Mouse (Mus musculus): Measurements from ENCODE around the gene Eml5.

The Eml5 gene

GRCm38 (mm10) chr12:98834879-98835278 lies 66.4 kb downstream of the Eml5 start:
- in situ Hi-C loops (cut with MboI, MseI) = no loop called here

DNA sequence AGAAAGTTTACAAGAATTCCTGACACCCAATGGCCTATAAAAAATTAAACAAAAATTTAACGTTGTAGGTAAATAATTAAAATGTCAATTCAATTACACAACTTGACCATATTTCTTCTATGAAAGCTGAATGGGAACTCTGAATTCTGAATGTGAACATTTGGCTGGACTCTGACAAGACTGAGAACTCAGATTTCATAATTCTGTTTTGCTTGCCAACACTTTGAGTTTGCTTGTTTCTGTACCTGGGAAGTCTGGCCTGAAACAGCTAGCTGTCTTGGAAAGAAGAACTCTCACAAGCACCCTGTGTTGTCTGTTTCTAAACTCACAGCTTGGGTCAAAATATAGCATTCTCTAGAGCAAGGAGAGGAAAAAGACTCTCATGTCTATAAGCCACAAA lies 67.4 kb downstream of the Eml5 start:
- in situ Hi-C loops (cut with MboI, MseI) = no loop called here

GRCm38 (mm10) chr12:98832929-98833598 lies 68.2 kb downstream of the Eml5 start:
- in situ Hi-C loops (cut with MboI, MseI) = no loop called here

- in situ Hi-C loops (cut with MboI, MseI) = no loop called here
These were observed 70.2 kb downstream of the Eml5 start for GRCm38 (mm10) chr12:98831122-98831521.

DNA sequence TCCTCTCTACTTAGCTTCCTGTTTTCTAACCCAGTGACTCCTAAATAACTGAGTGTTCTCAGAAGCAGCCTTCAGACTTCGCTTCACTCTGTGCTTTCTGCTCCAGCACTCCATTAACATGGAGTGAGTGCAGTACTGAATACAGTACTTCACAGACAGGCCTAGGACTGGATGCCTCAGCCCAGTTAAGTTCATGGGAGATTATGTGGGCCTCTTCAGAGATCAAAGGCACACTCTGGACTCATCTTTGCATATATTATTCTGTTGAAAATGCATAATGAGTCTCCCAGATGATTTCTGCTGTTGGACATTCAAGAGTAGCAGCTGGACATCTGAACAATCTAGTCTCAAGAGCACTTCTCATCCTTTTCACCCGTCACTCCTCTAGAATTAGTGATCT lies 80.5 kb downstream of the Eml5 start:
- in situ Hi-C loops (cut with MboI, MseI) = no loop called here

DNA sequence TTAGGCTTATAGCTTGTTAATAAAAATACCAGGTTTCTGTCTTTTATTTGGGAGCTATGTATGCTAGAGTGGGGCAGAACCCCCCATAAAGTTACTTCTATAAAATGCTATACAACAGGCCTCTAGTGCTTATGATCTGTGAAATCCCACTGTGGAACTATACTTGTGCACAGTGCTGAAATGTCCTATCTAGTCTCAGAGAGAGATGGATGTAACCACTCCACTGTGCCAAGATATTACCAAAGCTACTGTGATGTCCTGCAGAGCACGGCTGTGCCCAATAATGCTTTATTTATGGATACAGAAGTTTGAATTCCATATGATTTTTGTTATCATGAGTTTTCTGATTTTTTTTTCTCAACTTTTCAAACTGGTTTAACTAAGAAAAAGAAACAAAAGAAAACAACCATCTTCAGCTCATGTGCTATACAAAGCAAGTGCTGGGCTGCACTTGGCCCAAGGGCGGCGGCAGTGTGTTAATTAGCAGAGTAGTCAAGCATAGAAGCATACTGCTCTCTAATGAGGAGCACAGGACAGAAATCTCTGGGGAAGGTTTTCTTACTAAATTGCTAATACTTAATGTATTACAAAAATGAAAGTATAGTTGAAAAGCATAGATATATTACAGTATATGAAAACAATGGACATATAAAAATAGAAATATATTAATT lies 97.1 kb downstream of the Eml5 start:
- in situ Hi-C loops (cut with MboI, MseI) = no loop called here

DNA sequence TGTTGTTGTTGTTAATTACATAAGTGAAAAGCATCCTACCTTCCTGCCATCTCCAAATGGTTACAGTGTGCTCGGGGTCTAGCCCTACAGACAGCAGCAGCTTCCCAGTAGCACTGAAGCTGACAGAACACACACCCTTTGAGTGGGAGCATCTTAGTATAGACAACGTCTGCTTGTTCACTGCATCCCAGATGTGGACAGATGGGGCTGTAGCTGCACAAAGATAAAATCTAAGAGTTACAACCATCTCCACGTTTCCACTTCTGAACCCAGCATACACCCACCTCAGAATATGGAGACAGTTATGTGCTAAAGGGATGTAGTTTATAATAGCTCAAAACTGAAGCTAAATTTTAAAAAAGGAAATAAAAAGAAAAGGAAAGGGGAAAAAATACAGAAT lies 99.0 kb downstream of the Eml5 start:
- in situ Hi-C loops (cut with MboI, MseI) = no loop called here

DNA sequence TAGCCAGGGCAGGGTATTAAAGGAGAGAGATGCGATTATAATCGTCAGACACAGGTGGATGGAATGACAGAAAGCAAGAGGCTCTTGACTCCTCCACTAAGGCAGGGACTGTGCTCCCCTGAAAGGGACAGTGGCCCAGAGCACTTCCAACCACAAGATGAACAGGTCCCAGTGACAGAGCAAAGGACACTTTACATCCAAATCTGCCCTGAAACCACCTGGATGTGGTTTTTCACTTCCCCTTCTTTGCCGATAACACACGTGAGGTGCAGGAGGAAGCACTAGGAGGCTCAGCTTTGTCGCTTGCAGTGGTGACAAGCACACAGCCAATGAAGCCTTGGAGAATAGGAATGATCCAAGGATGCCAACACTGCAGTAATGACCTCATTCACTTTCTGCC lies 101.0 kb downstream of the Eml5 start:
- in situ Hi-C loops (cut with MboI, MseI) = no loop called here

GRCm38 (mm10) chr12:98795731-98796318 lies 105.5 kb downstream of the Eml5 start:
- in situ Hi-C loops (cut with MboI, MseI) = no loop called here

DNA sequence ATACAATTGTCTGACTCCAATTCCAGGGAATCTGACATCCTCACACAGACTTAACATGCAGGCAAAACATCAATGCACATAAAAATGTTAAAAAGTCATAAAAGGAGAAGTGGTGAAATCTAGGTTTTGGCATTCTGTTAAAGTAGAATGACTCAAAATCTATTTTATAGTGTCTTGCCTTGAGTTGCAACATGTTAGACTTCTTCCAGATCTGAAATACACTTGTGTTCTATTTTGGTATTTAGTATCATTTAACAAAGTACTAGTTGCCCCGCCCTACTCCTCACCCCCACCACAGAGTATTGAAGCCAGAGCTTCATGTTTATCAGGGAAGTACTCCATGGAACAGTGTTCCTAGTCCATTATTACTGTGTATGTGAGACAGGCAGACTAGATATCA lies 117.0 kb downstream of the Eml5 start:
- in situ Hi-C loops (cut with MboI, MseI) = no loop called here

GRCm38 (mm10) chr12:98779148-98779547 lies 122.1 kb downstream of the Eml5 start:
- in situ Hi-C loops (cut with MboI, MseI) = no loop called here

GRCm38 (mm10) chr12:98777509-98777908 lies 123.8 kb downstream of the Eml5 start:
- in situ Hi-C loops (cut with MboI, MseI) = no loop called here

DNA sequence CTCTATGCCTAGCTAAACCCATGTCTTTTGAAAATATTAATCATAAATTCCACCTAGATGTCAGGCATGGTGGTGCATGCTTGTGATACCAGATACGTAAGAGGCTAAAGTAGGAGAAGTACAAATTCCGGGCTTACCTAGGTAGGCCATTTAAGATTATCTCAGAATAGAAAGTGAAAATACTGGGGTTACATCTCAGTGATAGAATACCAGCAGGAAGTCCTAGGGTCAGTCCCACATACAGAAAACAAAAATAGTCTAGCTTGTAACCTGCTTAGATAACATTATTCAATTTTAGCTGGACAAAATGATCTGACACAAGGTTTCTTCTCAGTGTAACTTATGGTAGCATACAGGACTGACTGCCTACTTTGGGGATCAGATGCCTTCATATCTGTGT lies 135.0 kb downstream of the Eml5 start:
- in situ Hi-C loops (cut with MboI, MseI) = no loop called here

DNA sequence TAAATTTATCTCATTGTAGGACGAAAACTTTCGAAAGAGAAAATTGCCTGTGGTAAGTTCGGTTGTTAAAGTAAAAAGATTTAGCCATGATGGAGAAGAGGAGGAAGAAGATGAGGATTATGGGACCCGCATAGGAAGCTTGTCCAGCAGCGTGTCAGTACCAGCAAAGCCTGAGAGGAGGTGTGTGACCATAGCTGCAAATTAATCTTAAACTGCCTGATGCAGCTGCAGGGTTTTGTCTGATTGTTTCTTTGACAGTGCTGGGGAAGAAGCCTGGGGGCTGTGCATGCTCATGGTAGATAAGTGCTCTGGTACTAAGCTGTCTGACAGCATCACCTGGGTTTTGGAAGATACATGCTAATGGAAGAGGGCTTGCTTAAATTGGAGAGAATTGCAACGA lies 141.6 kb downstream of the Eml5 start:
- in situ Hi-C loops (cut with MboI, MseI) = no loop called here

GRCm38 (mm10) chr12:98757636-98758035 lies 143.6 kb downstream of the Eml5 start:
- in situ Hi-C loops (cut with MboI, MseI) = no loop called here

GRCm38 (mm10) chr12:98747380-98747753 lies 153.9 kb downstream of the Eml5 start:
- in situ Hi-C loops (cut with MboI, MseI) = loop anchor here (25.0 kb wide), 1 partner anchor 460 kb away; no protein-coding TSS in a partner anchor

DNA sequence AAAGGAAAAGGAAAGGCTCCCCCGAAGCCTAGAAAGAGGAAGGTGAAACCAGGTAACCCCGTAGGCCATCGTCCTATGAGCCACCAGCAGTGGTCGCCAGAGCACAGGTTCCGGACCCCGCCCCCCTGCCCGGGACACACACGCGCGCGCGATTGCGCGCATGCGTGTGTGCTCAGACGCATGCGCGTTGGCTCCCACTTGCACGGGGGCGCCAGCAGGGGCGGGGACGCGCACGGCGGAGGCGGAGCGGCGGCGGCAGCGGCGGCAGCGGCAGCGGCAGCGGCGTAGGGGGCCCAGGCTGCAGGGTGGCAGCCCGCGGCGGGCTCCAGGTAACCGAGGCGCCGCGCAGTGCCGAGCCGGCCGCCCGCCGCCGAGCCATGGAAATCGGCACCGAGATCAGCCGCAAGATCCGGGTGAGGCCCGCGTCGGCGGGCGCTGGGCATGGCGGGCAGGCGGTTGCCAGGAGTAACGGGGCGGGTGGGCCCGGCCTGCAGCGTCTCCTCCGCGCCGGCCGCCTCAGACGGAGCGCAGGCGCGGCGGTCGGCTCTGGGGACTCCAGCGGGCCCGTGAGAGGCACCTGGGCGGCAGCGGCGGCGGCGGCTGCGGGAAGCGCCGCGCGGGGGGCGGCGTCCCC lies 154.4 kb downstream of the Eml5 start, which contains the start of gene Zc3h14:
TSS of gene Zc3h14 (plus strand) at position 219 of the 634 bp plus-strand sequence.
- in situ Hi-C loops (cut with MboI, MseI) = loop anchor here (25.0 kb wide), 1 partner anchor 460 kb away; no protein-coding TSS in a partner anchor

DNA sequence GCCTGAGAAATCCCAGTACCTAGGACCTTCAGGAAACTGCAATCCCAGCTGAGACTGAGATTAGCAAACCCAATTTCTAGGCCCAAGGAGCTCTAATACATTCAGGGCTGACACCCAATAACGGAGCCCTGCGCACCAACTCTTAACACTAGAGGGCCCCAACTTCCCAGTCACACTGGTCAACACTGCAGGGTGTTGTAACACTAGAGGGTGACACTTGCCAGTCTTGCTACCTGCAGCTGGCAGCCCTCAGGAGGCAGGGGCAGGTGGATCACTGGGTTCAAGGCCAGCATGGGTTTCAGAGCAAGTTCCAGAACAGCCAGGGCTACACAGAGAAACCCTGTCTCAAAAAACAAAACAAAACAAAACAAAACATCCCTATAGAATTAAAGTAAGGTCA lies 155.2 kb downstream of the Eml5 start:
- in situ Hi-C loops (cut with MboI, MseI) = loop anchor here (25.0 kb wide), 1 partner anchor 459 kb away; no protein-coding TSS in a partner anchor

DNA sequence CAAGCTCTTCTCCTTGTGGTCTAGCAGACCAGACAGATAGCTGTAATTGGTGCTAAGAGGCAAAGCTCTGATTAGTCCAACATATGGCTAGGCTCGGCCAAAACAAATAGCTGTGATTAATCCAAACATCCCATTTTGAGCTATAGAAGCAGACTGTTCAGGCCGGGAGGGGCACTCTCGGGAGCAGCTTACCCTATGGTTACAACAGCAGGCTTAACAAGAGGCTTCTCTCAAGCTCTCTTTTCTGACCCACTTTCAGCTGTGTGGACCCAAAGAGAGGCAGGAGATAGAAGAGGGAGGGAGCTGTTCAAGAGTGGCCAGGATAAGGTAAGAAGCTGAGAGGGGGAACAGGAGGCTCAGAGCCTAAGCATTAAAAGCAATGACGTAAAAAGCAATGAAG lies 155.7 kb downstream of the Eml5 start:
- in situ Hi-C loops (cut with MboI, MseI) = loop anchor here (25.0 kb wide), 1 partner anchor 458 kb away; no protein-coding TSS in a partner anchor

DNA sequence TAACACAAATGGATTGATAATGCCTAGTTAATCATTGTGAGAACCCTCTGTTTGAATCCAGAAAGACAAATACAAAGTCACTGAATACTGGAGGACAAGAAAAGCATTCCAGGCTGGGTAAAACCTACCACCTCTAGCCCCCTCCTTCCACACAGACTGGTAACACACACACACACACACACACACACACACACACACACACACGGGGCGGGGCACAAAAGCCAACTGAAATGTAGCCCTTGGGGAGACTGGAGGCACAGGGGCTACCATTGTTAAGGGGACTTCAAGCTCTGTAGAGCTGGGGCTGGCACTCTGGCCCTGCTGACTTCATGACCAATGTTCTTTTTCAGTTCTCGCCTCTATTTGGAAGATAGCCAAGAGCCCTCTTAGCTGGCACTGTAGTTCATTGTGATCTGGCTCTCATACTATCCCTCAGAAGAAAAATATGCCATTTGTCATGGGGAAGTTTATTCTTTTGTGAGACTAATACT lies 160.2 kb downstream of the Eml5 start:
- in situ Hi-C loops (cut with MboI, MseI) = loop anchor here (25.0 kb wide), 1 partner anchor 454 kb away; no protein-coding TSS in a partner anchor

DNA sequence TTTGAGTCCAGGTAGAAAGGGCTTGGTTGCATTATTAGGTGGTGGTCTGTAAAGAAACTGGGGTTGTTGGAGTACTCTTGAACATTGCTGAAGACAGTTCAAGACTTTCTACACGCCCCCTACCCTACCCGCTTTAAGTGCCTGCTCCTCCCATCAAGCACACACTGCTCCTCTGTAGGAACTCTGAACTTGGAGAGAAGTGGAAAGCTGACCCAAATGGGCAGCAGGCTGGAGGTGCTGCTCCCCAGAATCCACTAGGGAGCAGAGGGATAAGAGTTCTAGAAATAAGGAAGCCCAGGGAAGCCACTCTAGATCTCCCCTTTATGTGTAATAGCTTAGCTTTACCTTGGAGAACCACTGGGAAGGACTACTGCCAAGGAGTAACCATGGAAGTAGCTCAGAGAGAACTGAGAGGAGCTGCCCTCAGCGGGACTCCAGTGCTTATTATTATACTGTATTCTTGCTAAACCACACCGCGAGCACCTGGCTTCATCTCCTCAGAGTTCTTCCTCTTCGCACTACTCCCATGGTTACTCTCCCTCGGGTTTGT lies 163.4 kb downstream of the Eml5 start:
- in situ Hi-C loops (cut with MboI, MseI) = loop anchor here (10.0 to 25.0 kb wide), 2 partner anchors 63 to 451 kb away; no protein-coding TSS in a partner anchor

Measured in T-helper 1 cell (primary cell).